Mouse (Mus musculus): ENCODE measurements at regions not wholly inside any gene's neighbourhood (a gene's known extent, or its start where the extent isn't known, plus 50 kb on each side); places are given as distances from the start of the nearest gene placed in this dataset.

GRCm38 (mm10) chr4:9046030-9046429 is 807.2 kb upstream of the Car8 start:
- no peak for DNase-seq (ENCODE audit: low spot score)
- no peaks in the 10 kb centered on the region for H3K27me3 ChIP-seq (replicated peaks; ENCODE audit: low read depth, poor library complexity, severe bottlenecking)
- 76% methylated on average over 4 of the region's 4 CpGs for WGBS
- H3K9me3 ChIP-seq = no peaks in the 10 kb centered on the region
- 0 out of 2 replicates have a peak, but pooled peaks cover 3% of the 10 kb centered on the region for H3K4me1 ChIP-seq
- no peak overlapping the region for H3K27ac ChIP-seq (replicated peaks)
- H3K4me3 ChIP-seq = no peak overlapping the region
- H3K36me3 ChIP-seq (replicated peaks) = no peaks in the 10 kb centered on the region

DNA sequence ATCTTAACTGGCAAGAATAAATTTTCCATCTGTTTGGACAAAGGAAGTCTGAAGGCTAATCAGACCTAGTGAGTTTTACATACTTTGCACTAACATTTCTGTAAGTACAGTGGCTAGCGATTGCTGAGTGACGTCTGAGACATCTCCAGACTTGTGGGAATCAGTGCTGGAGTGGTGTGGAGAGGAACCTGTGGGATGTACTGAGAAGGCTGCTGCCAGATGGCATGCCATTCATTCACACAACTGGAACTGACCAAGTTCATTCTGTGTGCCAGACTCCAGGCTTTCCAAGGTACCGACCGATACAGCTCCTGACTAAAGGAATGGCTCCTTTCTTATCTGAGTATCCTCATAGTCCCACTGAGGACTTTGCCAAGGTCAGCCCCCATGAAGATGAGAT is 797.2 kb upstream of the Car8 start:
- H3K27me3 ChIP-seq (replicated peaks; ENCODE audit: low read depth, poor library complexity, severe bottlenecking) = no peaks in the 10 kb centered on the region
- no peak overlapping the region for H3K4me3 ChIP-seq
- no peaks in the 10 kb centered on the region for H3K9me3 ChIP-seq
- no peak overlapping the region for H3K27ac ChIP-seq (replicated peaks)
- no peak for DNase-seq (ENCODE audit: low spot score)
- H3K36me3 ChIP-seq (replicated peaks) = no peaks in the 10 kb centered on the region
- peaks cover 10% of the 10 kb centered on the region for H3K4me1 ChIP-seq
- WGBS = 87% methylated on average over 4 of the region's 4 CpGs

- 86% methylated on average over 4 of the region's 4 CpGs for WGBS
- Histone ChIP-seq H3K4me1 (peaks cover 10% of the 10 kb centered on the region), H3K27ac (replicated peaks) (0 out of 2 replicates have a peak overlapping the region, but pooled peaks have one; percentile 15), H3K27me3 (replicated peaks; ENCODE audit: low read depth, poor library complexity, severe bottlenecking) (no peaks in the 10 kb centered on the region), H3K4me3 (no peak overlapping the region), H3K36me3 (replicated peaks) (no peaks in the 10 kb centered on the region), H3K9me3 (no peaks in the 10 kb centered on the region)
- DNase-seq (ENCODE audit: low spot score) = no peak
Observed at GRCm38 (mm10) chr4:9035350-9035749, 796.5 kb upstream of the Car8 start.

DNA sequence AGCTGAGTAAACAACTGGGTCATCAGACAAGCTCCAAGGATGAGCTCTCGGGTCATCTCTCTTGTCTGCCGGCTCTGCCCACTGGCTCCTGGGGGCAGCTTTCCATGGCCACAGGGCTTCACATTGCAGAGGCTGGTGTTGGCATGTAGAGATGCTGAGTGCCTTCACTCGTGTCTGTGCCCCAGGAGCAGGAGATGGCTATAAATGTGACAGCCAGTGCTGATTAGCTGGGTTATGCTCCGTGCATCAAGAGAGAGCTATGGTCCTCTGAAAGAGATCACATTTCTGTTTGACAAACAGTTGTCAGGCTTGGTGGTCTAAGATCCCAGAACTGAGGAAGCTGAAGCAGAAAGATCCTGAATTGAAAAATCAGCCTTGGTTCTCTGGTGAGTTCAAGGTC is 795.4 kb upstream of the Car8 start:
- 55% methylated on average over 4 of the region's 4 CpGs for WGBS
- Histone ChIP-seq H3K9me3 (no peaks in the 10 kb centered on the region), H3K4me3 (no peak overlapping the region), H3K27me3 (replicated peaks; ENCODE audit: low read depth, poor library complexity, severe bottlenecking) (no peaks in the 10 kb centered on the region), H3K27ac (replicated peaks) (no peak overlapping the region), H3K36me3 (replicated peaks) (no peaks in the 10 kb centered on the region), H3K4me1 (peaks cover 11% of the 10 kb centered on the region)
- DNase-seq (ENCODE audit: low spot score) = no peak

DNA sequence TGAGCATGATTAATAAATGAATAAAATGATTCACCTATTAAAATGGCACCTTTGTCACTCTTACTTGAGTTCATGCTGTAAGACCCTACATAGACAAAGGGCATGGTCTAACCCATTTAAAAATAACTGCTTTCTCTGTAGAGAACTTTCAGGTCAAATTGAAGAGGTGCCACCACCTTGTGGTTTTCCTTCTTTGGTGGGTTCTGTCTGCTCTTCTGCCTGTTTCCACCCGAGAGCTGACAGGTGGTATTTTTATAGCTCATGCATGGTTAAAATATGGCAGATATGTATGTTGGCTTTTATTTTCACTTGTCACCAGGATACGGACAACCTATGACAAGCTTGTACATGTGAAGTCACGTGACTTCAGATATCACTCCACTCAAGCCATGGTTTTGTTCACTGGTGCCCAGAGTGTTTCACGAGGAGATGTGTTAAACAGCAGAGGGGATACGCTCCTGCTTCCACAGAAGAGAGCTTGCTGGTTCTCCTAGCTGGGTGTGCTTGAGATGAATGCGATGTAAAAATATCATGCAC is 794.3 kb upstream of the Car8 start:
- WGBS = 92% methylated on average over 6 of the region's 6 CpGs
- H3K27ac ChIP-seq (replicated peaks) = no peak overlapping the region
- H3K36me3 ChIP-seq (replicated peaks) = no peaks in the 10 kb centered on the region
- peaks cover 22% of the 10 kb centered on the region for H3K4me1 ChIP-seq
- DNase-seq (ENCODE audit: low spot score) = no peak
- H3K27me3 ChIP-seq (replicated peaks; ENCODE audit: low read depth, poor library complexity, severe bottlenecking) = no peaks in the 10 kb centered on the region
- H3K9me3 ChIP-seq = no peaks in the 10 kb centered on the region
- no peak overlapping the region for H3K4me3 ChIP-seq

DNA sequence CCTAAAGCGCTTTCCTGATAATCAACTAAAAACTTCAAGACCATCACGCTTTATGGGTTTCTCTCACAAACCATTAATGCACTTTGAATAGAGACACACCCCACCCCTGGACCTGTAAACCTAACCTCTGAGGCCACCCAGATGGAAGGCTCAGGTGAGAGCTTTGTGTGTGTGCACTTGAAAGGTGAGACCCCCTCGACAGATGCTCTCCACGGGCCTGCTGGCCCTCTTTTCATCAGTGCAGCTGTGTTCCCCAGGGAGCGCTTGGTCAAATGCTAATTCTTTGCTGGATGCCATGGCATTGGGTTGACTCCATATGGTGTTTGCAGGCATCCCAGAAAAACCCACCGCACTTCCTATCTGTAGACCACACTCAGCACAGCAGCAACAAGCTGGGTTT is 792.8 kb upstream of the Car8 start:
- no peak for DNase-seq (ENCODE audit: low spot score)

GRCm38 (mm10) chr4:9028946-9029345 is 790.1 kb upstream of the Car8 start:
- H3K27me3 ChIP-seq (replicated peaks; ENCODE audit: low read depth, poor library complexity, severe bottlenecking) = no peaks in the 10 kb centered on the region
- 26% methylated on average over 6 of the region's 6 CpGs for WGBS
- peaks cover 41% of the 10 kb centered on the region for H3K4me1 ChIP-seq
- no peaks in the 10 kb centered on the region for H3K9me3 ChIP-seq
- DNase-seq (ENCODE audit: low spot score) = no peak
- H3K27ac ChIP-seq (replicated peaks) = peak overlapping the region; percentile 81
- H3K4me3 ChIP-seq = peak overlapping the region; percentile 60
- no peaks in the 10 kb centered on the region for H3K36me3 ChIP-seq (replicated peaks)

More for the DNA sequence above, 792.8 kb upstream of the Car8 start:
- H3K4me3 ChIP-seq = no peak overlapping the region
- peaks cover 35% of the 10 kb centered on the region for H3K4me1 ChIP-seq
- no peaks in the 10 kb centered on the region for H3K36me3 ChIP-seq (replicated peaks)
- H3K9me3 ChIP-seq = no peaks in the 10 kb centered on the region
- WGBS = 43% methylated on average over 6 of the region's 6 CpGs
- H3K27me3 ChIP-seq (replicated peaks; ENCODE audit: low read depth, poor library complexity, severe bottlenecking) = no peaks in the 10 kb centered on the region
- H3K27ac ChIP-seq (replicated peaks) = no peak overlapping the region

DNA sequence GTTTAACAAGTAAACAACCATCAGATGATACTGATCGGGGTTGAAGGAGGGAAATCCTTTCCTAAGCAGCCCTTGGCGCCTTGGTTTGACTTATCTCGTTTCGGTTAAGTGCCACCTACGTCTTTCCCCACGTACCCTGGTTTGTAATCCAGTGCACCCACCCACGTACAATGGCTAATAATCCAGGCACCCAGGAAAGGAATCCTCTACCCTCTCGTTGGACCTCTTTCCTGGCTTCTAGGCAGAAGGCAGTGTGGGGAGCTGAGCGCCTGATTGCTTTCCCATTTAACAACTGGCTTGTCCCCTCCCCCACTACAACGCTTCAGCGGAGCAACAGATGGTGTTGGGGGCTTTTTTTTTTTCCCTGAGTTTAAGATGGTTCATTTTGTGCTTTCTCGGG is 789.6 kb upstream of the Car8 start:
- peak overlapping the region; percentile 60 for H3K4me3 ChIP-seq
- peaks cover 41% of the 10 kb centered on the region for H3K4me1 ChIP-seq
- peak overlapping the region; percentile 81 for H3K27ac ChIP-seq (replicated peaks)
- WGBS = 1% methylated on average over 12 of the region's 12 CpGs
- no peaks in the 10 kb centered on the region for H3K9me3 ChIP-seq
- H3K36me3 ChIP-seq (replicated peaks) = no peaks in the 10 kb centered on the region
- DNase-seq (ENCODE audit: low spot score) = peak; percentile 50
- H3K27me3 ChIP-seq (replicated peaks; ENCODE audit: low read depth, poor library complexity, severe bottlenecking) = no peaks in the 10 kb centered on the region

DNA sequence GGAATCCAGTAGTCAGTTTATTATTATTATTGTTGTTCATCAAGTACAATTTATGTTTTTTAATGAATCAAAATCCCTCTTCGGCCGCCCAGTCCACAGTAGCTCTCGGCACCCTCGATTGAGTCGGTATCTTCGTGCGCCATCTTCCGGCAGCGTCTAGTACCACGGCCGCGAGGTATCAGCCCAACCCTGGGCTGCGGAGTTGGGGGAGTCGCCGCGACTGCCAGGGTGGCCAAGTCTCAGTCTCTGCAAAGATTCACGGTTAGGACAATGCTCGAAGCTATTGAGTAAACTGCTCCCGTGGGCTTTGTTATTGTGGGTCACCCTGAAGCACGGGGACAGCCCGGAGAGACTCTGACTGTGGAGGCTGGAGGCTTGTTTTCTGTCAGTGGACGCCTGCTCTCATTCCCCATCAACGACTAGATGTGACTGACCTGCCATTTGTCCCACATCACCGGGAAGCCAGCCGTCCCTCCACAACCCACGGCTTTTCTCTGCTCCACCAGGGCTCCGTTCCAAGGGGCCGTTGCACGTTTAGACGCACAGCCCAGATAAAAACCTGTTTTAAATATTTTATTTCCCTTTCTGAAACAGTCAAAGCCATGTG is 789.1 kb upstream of the Car8 start:
- H3K27me3 ChIP-seq (replicated peaks; ENCODE audit: low read depth, poor library complexity, severe bottlenecking) = no peaks in the 10 kb centered on the region
- peak; percentile 89 for DNase-seq (ENCODE audit: low spot score)
- peak overlapping the region; percentile 81 for H3K27ac ChIP-seq (replicated peaks)
- no peaks in the 10 kb centered on the region for H3K9me3 ChIP-seq
- H3K4me3 ChIP-seq = peak overlapping the region; percentile 60
- peaks cover 43% of the 10 kb centered on the region for H3K4me1 ChIP-seq
- under 1% methylated on average over 30 of the region's 30 CpGs for WGBS
- no peaks in the 10 kb centered on the region for H3K36me3 ChIP-seq (replicated peaks)

GRCm38 (mm10) chr4:9027383-9027782 is 788.5 kb upstream of the Car8 start:
- Histone ChIP-seq H3K4me1 (peaks cover 49% of the 10 kb centered on the region), H3K36me3 (replicated peaks) (no peaks in the 10 kb centered on the region), H3K4me3 (peak overlapping the region; percentile 60; the same call in 1 of the 2 replicates), H3K9me3 (no peaks in the 10 kb centered on the region), H3K27me3 (replicated peaks; ENCODE audit: low read depth, poor library complexity, severe bottlenecking) (no peaks in the 10 kb centered on the region), H3K27ac (replicated peaks) (no peak overlapping the region)
- DNase-seq (ENCODE audit: low spot score) = no peak
- 16% methylated on average over 7 of the region's 7 CpGs for WGBS

DNA sequence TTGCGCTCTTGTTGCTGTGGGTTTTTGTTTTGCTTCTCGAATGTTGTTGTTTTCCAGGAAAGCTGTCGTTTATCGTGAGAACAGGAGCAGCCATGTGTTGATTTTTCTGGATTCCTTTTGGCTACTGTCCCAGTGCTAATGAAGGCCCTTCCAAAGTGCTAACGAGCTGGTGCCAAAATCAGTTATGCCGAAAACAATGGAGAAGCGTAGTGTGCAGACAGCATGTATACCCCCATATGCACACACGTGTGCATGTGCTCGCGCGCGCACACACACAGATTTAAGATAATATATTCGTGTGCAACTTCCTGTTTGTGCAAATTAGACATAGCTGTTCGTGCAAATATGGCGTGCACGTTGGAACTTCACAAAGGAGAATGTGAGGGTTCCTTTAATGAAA is 788.0 kb upstream of the Car8 start:
- H3K27ac ChIP-seq (replicated peaks) = no peak overlapping the region

GRCm38 (mm10) chr4:9025821-9026470 is 787.1 kb upstream of the Car8 start:
- 50% methylated on average over 8 of the region's 8 CpGs for WGBS
- Histone ChIP-seq H3K9me3 (no peaks in the 10 kb centered on the region), H3K4me1 (peaks cover 43% of the 10 kb centered on the region), H3K27ac (replicated peaks) (no peak overlapping the region), H3K4me3 (no peak overlapping the region), H3K27me3 (replicated peaks; ENCODE audit: low read depth, poor library complexity, severe bottlenecking) (no peaks in the 10 kb centered on the region), H3K36me3 (replicated peaks) (no peaks in the 10 kb centered on the region)
- no peak for DNase-seq (ENCODE audit: low spot score)

More for the DNA sequence above, 788.0 kb upstream of the Car8 start:
- no peaks in the 10 kb centered on the region for H3K9me3 ChIP-seq
- no peak for DNase-seq (ENCODE audit: low spot score)
- WGBS = 82% methylated on average over 16 of the region's 16 CpGs
- H3K36me3 ChIP-seq (replicated peaks) = no peaks in the 10 kb centered on the region
- H3K4me1 ChIP-seq = peaks cover 47% of the 10 kb centered on the region
- H3K27me3 ChIP-seq (replicated peaks; ENCODE audit: low read depth, poor library complexity, severe bottlenecking) = no peaks in the 10 kb centered on the region
- no peak overlapping the region for H3K4me3 ChIP-seq
